Mouse (Mus musculus) olfactory bulb, adult 2 months (tissue): ENCODE measurements around the gene E130114P18Rik.

Source experiments
- CTCF ChIP-seq: fragments of 200-500 bp; IDR thresholded peaks from 2 replicates; pipeline ENCODE4 v1.5.1; 2012; ENCODE audit warnings: low read depth, mild to moderate bottlenecking, low read length, moderate library complexity; ENCODE audit not compliant: insufficient read depth
- POLR2A ChIP-seq: fragments of 200-500 bp; IDR thresholded peaks from 2 replicates; pipeline ENCODE4 v1.6.1; 2012; ENCODE audit warnings: mild to moderate bottlenecking, low read depth, low read length, moderate library complexity; ENCODE audit not compliant: insufficient read depth

GRCm38 (mm10) chr4:97608728-97609127, 169.2 kb downstream of the E130114P18Rik start:
- no peak for TF ChIP-seq POLR2A
- no peak for TF ChIP-seq CTCF
